Mouse (Mus musculus): ENCODE measurements around the gene Myocd.

Gene Myocd

DNA sequence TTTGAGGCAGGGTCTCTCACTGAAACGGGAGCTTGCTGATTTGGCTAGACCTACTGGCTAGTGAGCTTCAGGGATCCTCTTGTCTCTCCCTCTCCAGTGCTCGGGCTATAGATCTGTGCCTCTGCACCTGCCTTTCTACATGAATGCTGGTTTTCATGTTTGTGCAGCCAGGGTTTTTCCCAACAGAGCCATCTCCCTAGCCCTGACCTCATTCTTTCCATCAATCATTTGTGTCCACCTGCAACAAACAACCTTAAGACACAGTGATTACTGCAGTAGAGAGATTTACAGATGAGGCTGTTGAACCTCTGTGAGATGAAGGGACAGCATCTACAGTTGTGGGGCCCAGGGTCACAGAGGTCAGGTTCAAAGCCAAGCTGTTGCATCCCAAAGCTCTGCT, 56.0 kb downstream of the Myocd start:
- DNase-seq = no peak

DNA sequence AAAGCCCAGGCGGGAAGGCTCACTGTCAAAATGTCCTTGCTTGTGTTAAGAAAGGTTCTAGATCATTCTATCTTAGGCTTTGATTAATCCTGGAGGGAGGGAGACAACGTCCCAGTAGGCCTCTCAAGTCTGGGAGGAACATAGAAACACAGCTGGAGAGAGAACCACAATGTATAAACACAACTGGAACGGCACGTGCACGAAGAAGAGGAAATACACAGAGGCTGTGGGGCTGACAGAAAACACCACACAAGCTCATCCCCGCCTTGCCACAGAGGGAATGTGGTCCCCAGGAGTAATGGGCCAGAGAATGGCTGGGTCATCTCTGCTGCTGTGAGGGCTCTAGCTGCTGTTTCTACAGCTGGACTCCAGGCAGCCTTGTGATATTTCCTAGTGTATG, 58.1 kb downstream of the Myocd start:
- no peak for DNase-seq

DNA sequence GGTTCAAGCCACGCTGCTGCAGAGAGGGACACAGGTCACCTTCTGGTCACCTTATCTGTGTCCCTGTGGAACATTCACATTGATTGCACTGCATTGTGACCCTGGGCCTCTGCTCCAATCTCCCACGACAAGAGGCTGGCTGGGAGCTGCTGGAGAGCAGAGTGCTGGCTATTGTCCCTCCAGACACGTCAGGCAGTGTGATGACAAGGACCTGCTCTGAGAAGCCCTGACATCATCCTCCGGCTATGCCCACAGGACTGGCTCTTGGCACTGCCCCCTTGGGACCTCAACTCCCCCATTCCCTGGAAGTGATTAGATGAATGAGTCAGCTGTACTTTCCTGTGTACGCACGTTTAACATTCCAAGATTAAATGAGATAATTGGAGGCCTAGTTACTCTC, 60.3 kb downstream of the Myocd start:
- DNase-seq = no peak

DNA sequence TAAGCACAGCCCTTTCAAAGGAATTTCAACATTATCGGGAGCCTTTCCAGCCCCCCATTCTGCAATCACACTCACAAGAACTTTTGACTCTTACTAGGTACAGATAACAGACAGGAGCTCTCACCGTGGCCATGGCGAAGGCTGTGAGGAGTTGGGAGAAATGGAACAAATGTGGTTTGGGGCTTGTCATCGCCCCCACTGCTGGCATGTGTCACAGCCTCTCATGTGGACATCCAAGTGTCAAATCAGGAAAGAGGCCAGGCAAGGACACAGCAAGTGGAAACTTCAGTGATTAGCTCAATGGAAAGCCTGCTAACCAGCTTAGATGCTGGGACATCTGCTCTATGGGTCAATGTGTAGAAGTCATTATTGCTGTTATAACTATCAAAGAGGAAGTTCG, 64.5 kb downstream of the Myocd start:
- DNase-seq = no peak

DNA sequence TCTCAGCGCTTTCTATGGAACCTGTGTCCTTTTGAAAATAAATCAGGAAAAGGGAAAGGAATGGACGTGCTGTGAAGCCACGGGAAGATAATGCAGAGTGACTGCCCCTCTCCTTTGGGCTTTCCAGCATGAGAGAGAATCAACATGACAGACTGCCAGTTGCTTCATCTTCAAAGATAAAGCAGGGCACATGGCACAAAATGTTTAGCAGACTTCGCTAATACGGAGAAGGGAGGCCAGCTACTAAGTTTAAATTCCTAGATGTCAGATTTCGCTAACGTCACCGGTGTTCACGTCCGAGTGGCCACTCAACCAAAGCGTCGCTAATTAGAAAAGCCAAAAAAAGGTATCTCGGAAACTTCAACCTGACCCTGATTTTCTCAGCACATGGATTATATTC, 65.1 kb downstream of the Myocd start:
- no peak for DNase-seq

DNA sequence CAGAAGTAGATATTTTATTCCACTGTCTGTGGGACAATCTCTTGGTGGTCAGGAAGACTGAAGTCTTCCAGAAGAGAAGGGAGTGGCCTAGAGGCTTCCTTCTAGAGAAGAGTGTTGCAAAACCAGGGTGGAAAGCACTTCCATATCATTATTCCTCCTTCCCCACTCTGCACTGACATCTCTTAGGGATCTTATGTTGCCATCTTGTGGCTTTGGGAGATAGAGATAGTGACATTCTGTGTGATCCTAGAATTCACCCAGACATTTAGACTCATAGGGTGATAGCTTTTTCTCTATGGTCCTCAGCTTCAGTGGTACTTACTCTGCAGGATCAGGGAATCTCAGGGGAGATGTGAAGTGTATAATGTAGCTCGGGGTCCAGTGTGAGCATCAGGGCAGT, 66.8 kb downstream of the Myocd start:
- no peak for DNase-seq

DNA sequence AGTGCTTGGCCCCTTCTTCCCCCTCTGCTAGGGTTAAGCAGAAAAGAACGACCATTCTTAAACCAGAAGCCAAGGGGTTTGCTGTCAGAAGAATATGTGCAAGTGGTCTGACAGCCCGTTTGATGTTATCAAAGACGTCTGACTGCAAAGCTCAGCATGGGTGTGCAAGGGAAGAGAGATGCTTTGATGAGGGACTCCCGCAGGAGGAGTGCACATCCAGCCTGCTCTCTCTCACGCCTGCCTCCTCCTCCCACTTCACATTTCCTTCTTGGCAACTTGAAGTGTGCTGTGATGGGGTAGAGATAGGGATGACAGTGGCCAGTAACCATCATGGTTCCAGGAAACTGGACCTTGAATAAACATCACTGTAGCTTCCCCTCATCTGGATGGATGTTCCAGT, 67.6 kb downstream of the Myocd start:
- no peak for DNase-seq

DNA sequence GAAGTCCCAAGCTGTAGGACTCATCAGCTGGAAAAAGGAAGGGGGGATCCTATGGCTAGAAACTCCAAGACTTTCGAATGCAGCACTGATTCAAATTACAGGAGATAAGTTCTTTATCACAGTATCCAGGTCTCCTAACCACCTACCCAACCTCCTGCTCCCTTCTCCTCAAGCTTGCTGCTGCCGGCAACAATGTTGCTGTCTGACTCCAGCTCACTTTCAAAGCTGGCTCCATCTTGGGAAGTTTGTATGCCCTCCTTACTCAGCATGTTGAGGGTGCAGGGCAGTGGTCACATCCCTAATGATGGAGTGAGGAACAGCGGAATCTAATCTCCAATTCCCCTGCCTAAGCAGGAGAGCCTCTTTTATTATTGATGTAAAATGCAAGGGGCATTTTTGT, 71.8 kb downstream of the Myocd start:
- no peak for DNase-seq

DNA sequence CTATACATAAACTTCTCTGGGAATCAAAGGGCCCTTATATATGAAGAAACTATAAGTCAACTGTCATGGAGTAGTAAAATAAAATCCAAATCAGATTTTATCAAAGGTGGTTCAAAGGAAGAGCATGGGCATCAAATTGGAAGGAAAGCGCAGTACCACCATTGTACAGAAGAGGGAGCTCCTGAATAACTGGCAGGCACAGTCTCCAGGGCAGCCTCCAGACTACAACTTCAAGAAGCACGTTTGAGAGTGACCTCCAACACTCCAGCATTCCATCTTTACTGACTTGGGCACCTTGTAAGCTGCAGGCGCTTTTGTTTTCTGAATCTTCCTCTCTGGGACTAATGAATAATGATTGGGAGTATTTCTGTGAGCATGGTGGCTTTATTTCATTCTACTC, 72.5 kb downstream of the Myocd start:
- no peak for DNase-seq

DNA sequence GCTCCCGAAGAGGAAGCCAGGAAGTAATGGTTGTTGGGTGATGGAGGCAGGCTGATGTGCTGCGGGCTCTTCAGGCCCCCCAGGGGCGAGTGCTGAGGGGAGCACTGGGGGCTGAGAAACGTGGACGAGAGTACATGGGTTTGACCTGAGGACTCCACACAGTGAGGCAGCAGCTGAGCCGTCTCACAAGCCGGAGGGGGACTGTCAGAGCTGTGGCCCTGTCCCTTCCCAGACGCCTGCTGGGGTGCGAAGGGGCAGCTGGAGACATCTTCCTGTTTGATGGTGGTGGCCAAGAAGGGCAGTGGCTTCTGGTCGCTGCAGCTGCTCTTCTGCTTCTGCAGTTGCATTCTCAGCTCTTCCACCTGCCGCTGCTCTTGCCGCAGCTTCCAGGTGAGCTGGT, 82.8 kb downstream of the Myocd start:
- no peak for DNase-seq

DNA sequence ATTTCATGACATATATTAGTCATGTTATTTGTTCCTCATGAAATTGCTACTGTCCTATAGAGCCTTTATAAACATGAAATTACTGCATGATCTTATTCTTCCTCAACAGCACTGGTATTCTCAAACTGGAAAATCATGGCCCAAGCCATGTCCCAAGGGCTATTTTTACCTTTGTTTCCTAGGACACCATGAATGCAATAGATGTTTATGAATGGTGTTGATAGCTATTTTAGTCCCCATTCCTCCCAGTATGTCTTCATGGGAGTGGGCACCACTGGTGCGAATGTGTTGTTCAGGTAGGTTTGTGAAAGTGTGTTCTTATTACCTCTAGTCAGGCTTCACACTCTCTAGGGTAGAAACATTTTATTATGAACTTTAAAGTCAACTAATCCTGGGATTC, 84.7 kb downstream of the Myocd start:
- no peak for DNase-seq

DNA sequence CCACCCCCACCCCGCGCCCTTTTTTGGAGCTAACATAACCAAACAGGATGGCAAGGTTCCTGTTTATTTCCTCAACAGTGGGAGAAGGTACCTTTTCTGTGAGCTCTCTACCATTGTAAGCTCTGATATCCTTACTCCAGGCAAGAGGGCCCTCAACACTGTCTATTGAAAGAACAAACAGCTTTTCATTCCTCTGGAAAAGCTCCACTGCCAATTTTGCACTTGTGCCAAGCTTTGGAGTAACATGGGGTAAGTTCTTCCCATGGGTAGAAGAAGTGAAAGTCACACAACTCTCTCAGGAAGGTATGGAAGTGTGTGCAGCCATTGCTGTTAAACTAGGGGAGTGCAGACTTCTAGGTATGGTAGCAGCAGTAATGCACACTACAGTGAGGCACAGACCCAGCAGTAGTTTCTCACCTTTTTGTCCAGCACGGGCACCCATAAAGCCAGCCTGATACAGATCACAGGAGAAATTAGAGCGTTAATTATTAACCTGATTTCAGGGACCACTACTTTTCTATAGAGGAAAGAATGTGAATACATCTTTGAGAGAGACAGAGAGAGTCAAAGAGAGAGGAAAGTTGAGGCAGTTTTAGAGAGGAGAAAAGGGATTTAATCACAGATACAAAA, 99.6 kb downstream of the Myocd start:
- no peak for DNase-seq

DNA sequence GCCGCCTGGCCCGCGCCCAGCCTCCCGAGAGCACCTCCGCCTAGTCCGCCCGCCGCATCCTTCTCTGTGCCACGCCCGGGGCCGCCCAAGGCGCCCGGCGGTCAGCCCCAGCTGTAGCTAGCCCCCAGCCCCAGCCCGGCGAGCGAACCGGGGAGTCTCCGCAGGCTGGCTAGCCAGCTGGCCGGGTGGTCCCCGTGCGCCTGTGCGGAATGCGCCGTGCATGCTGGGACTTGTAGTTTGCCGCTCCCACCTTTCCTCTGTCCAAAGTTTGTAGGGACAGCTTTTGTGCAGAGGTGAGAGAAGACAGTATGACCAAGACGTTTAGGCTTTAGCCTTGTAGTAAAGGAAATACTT, 107.0 kb downstream of the Myocd start, which contains the start of gene Arhgap44:
Gene Arhgap44 (minus strand): TSS at position 195 of the 354 bp plus-strand sequence.
- DNase-seq = no peak

DNA sequence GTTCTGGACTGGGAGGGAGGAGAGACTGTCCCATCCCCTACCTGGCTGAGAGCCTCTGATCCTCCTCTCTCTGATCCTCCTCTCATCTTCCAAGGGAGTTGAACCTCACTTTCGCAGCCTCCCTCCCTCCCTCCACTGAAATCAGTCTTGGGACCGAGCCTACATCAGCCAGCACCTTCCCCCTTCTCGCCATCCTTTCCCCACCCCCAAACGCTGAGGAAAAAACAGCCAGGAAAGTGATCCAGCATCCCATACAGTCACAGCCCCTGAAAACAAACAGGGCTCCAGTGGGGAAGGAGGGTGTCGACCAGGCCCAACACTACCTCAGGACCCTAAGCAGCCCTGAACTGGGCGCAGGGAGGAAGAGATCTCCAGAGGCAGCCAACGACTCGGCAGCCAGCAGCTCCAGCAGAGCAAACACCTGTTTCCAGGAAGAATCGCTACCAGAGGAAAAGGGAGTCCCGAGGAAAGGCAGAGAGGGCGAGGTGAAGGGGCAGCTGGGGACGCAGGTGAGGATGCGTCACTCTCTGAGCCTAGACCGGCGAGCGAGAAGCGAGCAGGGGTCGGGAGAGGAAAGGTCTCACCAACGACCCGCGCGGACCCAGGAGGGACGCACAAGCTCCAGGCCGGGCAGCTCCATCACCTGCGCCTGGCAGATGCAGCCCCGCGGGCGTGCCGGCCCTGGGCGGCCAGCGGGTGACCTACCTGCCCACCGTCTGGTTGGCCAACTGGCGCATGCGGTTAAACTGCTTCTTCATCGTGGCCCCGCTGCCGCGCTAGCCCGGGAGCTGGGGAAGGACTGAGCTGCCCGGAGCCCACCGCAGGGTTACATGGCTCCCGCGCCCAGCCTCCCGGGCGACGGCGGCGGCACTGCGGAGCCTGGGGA, 107.7 kb downstream of the Myocd start:
- no peak for DNase-seq

DNA sequence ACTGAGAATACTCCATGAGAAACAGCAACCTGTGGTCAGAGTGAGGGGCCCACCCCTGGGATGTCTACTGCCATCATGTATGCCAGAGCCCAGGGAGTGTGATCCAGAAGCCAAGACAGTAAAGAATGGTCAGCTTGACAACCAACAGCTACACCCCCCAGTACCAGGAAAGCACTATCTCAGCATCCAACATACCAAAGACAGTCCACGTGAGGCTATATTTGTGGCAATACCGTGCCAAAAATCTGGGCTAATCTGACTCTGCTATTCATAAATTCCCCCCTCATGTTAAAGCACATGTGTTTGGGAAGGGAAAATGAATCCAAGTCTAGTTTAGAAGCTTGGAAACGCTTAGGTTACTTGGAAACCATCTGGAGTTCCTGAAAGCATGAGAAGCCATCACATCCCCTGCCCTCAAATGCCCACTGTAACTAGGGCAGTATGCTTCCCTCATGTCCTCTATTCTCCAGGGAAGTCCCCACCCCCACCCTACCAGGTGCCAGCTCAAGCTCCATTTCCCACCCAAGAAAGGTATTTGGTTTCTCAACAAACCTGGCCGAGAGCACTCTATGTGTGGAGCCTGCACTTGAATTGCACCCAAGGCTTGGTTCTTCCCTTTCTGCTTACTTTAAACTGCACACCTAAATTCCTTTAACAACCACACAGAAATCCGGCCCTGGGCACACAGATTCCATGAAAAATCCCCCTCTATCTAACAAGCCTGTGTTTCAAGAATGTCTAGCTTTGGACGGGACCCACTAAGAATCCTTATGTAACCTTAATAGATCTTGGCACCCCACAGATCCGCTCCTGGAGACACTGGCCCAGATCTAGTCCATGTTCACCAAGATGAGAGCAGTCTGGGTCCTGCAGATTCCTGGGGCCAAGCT, 108.6 kb downstream of the Myocd start:
- DNase-seq = no peak

DNA sequence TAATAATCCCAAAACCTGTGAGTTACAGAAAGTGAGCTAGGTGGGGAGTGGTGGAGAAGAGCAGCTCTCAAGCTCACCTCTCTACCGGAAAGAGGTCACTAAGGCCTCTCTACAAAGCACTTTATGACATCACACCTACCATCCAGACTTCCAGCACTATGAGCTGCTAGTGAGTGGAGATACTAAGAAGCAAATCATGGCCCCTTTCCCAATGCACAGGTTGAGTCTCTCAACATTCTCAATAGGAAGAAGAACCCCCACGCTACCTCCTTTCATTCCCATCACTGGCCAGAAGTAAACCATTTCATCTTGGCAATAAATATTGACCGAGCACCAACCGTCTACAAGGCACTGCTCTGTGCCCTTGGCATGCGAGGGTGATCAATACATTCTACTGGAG, 110.0 kb downstream of the Myocd start, which contains the start of gene 1700086D15Rik:
Gene 1700086D15Rik (minus strand): TSS at position 101 of the 400 bp plus-strand sequence.
- no peak for DNase-seq

DNA sequence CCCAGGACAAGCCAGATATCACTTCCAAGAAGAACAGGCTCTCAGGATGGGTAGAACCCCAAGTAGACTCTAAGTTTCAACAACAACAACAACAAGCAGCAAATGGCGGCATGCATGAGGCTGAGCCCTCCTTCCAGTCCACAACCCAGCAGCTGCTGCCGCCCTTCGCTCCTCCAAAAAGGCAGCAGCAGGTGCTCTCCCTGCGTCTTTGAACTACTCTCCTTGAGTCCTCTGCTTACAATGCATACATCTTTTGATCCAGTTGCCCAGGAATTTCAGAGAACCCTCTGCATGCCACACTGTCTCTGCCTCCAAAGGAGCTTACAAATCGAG, 111.2 kb downstream of the Myocd start:
- DNase-seq = no peak

DNA sequence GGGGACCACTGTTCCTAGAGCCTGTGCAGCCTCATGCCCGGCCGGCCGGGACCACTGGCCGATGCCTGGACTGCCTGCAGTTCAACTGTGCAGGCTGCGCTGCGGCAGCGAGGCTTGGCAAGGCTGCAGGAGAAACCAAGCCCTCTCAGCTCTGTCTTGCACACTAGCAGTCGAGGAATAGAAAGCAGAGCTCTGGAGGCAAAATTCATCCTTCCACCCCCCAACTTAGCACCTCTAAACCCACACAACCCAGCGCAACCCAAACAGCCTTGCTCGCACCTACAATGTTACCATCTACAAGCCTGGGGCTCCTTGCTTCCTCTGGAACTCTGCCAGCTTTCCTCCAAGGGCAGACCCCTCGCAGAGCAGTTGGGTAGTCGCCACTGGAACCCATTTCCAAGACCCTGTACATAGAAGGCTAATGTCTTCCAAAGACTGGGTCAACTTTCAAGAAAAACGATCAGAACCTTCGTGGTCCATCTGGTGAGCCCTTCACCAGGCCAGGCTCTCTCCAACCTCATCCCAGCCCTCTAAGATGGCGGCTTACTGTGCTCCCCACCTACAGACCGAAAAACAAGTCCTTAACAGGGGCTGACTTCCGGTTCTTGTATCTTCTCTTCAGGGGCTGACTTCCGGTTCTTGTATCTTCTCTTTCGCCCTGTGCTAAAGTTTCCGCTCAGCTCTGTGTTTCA, 111.7 kb downstream of the Myocd start:
- no peak for DNase-seq

DNA sequence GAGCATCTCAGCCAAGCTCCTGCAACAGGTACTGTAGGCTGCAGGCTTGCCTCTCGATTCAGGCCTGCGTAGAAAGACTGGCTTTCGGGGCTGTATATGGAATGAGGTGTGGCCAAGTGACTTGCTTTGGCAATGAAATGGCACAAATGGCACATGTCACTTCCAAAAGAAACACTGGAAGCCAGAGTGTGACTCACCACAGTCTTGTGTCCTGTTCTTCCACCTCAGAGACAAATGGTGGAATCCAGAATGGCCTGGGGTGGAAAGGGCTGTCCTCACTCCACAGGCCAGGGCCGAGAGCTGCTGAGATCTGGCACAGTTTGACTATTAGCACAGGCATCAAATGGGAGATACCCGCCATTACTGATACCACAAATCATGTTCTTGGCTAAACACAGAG, 116.8 kb downstream of the Myocd start:
- no peak for DNase-seq

DNA sequence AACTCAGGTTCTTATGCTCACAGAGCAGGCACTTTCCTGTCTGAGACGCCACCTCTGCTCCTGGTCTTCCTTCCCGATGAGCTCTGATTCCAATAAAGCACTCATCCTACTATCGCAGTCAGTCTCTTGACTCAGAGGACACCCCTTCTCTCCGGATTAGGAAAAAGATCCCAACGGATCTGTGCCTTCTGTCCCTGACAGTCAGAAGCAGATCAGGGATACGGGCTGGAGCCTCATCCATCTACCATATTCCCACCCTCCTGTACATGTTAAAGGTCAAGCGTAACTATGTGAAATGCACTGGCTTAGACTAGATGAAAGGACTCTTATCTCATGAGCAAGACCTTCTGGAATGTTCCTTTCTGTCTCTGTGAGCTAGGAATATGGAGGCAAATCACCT, 121.3 kb downstream of the Myocd start:
- DNase-seq = no peak

DNA sequence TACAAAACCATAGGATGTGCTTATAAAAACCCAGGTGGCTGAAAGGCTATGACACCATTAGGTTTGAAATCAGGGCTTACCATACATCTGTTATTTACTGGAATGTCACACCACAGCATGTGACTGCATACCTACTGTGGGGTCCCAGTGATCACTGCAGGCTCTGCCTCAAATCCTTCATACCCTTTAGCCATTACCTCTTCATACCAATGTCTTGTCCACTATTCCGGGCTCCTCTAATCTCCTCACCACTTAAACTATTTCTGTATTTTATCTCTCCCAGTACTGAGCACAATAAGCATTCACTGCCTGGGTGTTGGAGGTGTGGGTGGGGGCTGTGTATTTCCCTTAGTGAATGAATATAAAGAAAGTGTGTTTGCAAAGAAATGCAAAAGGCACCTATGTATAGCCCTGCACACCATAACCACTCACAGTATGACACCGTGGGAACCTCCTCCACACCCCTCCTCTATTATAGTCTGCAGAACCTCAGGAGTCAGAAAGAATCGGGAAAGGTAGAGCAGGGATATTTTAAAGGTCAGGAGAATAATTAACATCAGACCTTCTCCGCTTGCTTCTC, 126.9 kb downstream of the Myocd start:
- DNase-seq = no peak

DNA sequence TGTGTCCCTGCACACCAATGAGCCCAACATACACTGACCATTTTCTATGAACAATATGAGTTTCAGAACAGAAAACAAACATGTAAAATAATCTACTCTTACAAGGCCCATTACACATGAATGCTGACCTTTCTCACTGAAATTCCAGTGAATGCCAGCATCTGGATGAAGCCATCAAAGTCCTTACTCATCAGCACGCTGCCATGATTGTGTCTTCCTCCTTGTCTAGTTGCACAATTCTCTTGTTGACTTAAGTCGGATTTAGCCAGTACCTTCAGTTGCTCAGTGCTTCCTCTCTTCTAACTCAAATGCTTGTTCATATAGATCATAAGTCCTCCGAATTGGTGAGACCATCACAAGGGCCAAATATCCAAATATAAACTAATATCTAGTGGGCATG, 130.8 kb downstream of the Myocd start:
- no peak for DNase-seq
